Mouse (Mus musculus) ES-Bruce4 (cell line): ENCODE data around the gene Ints6l. TPM values are rescaled to one million over a fixed set of nuclear protein-coding genes. Genes with fewer than 3 reads are reported as not detected.
A peak's percentile ranks its signal among the peaks of the same experiment; 100 is the strongest.
"Not testable (repeated sequence)": the region's sequence is repeated elsewhere in the genome, so short reads cannot be mapped to it uniquely, and the experiment has no call there.

Experiments used
- H3K27ac ChIP-seq: 2 replicates; pipeline ENCODE4 v1.5.1; 2012; ENCODE audit warnings: low read length, inconsistent platforms; ENCODE audit not compliant: insufficient read depth
- H3K27me3 ChIP-seq: 2 replicates; pipeline ENCODE4 v1.6.1; 2012; ENCODE audit warnings: mild to moderate bottlenecking, low read length, inconsistent platforms; ENCODE audit not compliant: control insufficient read depth, poor library complexity, insufficient read depth, severe bottlenecking
- H3K36me3 ChIP-seq: 2 replicates; pipeline ENCODE4 v1.6.1; 2012; ENCODE audit warnings: inconsistent platforms, mild to moderate bottlenecking, low read length, moderate library complexity; ENCODE audit not compliant: control insufficient read depth, poor library complexity, insufficient read depth, severe bottlenecking
- H3K4me1 ChIP-seq: one replicate; pipeline ENCODE4 v1.8.1; 2011; ENCODE audit warnings: low read length; ENCODE audit not compliant: control insufficient read depth, insufficient read depth
- H3K4me3 ChIP-seq: 2 replicates; pipeline ENCODE4 v1.5.1; 2011; ENCODE audit warnings: low read depth, mild to moderate bottlenecking, low read length
- H3K9ac ChIP-seq: 2 replicates; pipeline ENCODE4 v1.6.1; 2012; ENCODE audit warnings: low read depth, mild to moderate bottlenecking, inconsistent platforms; ENCODE audit not compliant: poor library complexity, severe bottlenecking
- H3K9me3 ChIP-seq: replicated peaks from 2 replicates; pipeline ENCODE4 v1.6.1; 2012; ENCODE audit warnings: mild to moderate bottlenecking, low read length, inconsistent platforms; ENCODE audit not compliant: control insufficient read depth, poor library complexity, insufficient read depth, severe bottlenecking
- CTCF ChIP-seq: IDR thresholded peaks from one replicate; pipeline ENCODE4 v1.8.1; 2011; ENCODE audit warnings: low read depth, low read length
- EP300 ChIP-seq: IDR thresholded peaks from 2 replicates; pipeline ENCODE4 v1.6.1; 2011; ENCODE audit warnings: low read depth, low read length; ENCODE audit not compliant: insufficient read depth
- POLR2A ChIP-seq: IDR thresholded peaks from one replicate; pipeline ENCODE4 v1.8.1; 2011; ENCODE audit warnings: low read length; ENCODE audit not compliant: insufficient read depth
- polyA plus RNA-seq: library from polyadenylated mRNA; stranded (reverse); fragments of >200 nt; gene quantifications from 2 replicates; pipeline ENCODE4 v1.2.4, GENCODE M21; 2011; ENCODE audit warnings: low read depth; ENCODE audit not compliant: missing spikeins, insufficient read depth, insufficient read length

Ints6l gene
- polyA plus RNA-seq, 1 experiment = 11.1 TPM

- no peaks in the 10 kb centered on the region for H3K9me3 ChIP-seq
- TF ChIP-seq CTCF = no peak
- TF ChIP-seq POLR2A = no peak
- no peak for TF ChIP-seq EP300
- no peak overlapping the region for H3K27ac ChIP-seq
- H3K4me1 ChIP-seq = no peaks in the 10 kb centered on the region
- no peaks in the 10 kb centered on the region for H3K36me3 ChIP-seq
- no peak overlapping the region for H3K4me3 ChIP-seq
- no peaks in the 10 kb centered on the region for H3K27me3 ChIP-seq
- H3K9ac ChIP-seq = no peak overlapping the region
Observed at GRCm38 (mm10) chrX:56481906-56482305, 27.2 kb downstream of the Ints6l start.

GRCm38 (mm10) chrX:56489758-56490157, 35.1 kb downstream of the Ints6l start:
- H3K9me3 ChIP-seq = no peaks in the 10 kb centered on the region
- H3K36me3 ChIP-seq = no peaks in the 10 kb centered on the region
- H3K4me1 ChIP-seq = no peaks in the 10 kb centered on the region
- no peak overlapping the region for H3K9ac ChIP-seq
- TF ChIP-seq POLR2A (no peak), EP300 (no peak), CTCF (no peak)
- no peaks in the 10 kb centered on the region for H3K27me3 ChIP-seq
- no peak overlapping the region for H3K4me3 ChIP-seq
- no peak overlapping the region for H3K27ac ChIP-seq

DNA sequence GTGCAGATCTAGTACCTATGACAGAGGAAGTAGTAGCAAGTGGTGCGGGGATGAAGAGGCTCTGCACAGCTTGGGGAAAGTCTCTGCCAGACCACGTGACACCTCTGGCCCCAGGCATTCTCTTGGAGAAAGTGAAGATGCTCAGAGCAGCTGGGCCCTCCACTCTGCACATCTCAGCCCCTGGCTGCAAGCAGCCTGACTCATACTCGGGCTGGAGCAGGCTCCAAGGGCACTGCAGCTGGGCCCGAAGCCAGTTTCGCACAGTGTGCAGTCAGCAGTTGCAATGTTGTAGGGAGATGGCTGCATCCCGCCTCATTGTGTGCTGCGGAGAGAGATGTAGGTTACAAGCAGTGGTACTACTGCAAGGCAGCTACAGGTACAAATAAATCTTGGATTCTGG, 42.6 kb downstream of the Ints6l start:
- TF ChIP-seq POLR2A = no peak
- no peak for TF ChIP-seq CTCF
- no peak for TF ChIP-seq EP300
- H3K36me3 ChIP-seq = no peaks in the 10 kb centered on the region
- no peaks in the 10 kb centered on the region for H3K27me3 ChIP-seq
- no peaks in the 10 kb centered on the region for H3K4me1 ChIP-seq
- H3K9ac ChIP-seq = no peak overlapping the region
- no peak overlapping the region for H3K4me3 ChIP-seq
- H3K27ac ChIP-seq = no peak overlapping the region
- no peaks in the 10 kb centered on the region for H3K9me3 ChIP-seq

- H3K4me1 ChIP-seq, H3K4me3 ChIP-seq, H3K27me3 ChIP-seq, H3K9ac ChIP-seq, H3K36me3 ChIP-seq, H3K9me3 ChIP-seq, H3K27ac ChIP-seq: not testable (repeated sequence)
Observed at GRCm38 (mm10) chrX:56524442-56524841, 69.8 kb downstream of the Ints6l start, which contains the start of gene Gm10477. Gene Gm10477, plus strand, starts transcription at chrX:56524742.

GRCm38 (mm10) chrX:56531266-56531665, 76.6 kb downstream of the Ints6l start:
- Histone ChIP-seq H3K27me3 (no peaks in the 10 kb centered on the region), H3K4me3 (no peak overlapping the region), H3K9me3 (no peaks in the 10 kb centered on the region), H3K9ac (no peak overlapping the region), H3K27ac (no peak overlapping the region), H3K36me3 (no peaks in the 10 kb centered on the region), H3K4me1 (no peaks in the 10 kb centered on the region)
- no peak for TF ChIP-seq POLR2A
- TF ChIP-seq CTCF = peak; percentile 56

GRCm38 (mm10) chrX:56537162-56537561, 82.5 kb downstream of the Ints6l start:
- no peak for TF ChIP-seq POLR2A
- TF ChIP-seq CTCF = peak; percentile 52
- no peak for TF ChIP-seq EP300

DNA sequence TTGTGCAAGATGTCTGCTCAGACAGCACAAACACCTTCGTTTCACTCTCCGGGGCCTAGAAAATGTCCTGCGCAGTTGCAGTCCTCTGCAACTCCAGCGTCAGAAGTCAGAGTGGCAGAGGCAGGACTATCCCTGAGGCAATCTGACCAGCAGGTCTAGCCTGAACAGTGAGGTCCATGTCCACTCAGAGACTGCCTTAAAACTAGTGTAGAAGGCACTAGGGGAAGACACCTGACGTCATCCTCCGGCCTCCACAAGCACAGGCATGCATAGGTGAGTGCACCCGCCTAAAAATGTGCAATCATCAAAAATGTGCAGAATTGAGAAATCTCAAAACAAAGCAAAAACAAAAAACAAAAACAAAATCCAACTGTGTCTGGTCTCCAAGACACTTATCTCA, 94.8 kb downstream of the Ints6l start, which contains the start of gene Gm648:
Gm648 (minus strand) TSS at position 101 of the 400 bp plus-strand sequence.
- Histone ChIP-seq H3K4me3 (no peak within 1 kb of the TSS), H3K4me1 (no peaks in the 10 kb centered on the region), H3K9me3 (no peaks in the 10 kb centered on the region), H3K27me3 (no peaks in the 10 kb centered on the region), H3K27ac (no peak within 1 kb of the TSS), H3K36me3 (no peaks in the 10 kb centered on the region), H3K9ac (no peak within 1 kb of the TSS)
- TF ChIP-seq CTCF = no peak
- no peak for TF ChIP-seq EP300

More at GRCm38 (mm10) chrX:56537162-56537561, 82.5 kb downstream of the Ints6l start:
- Histone ChIP-seq H3K9me3 (no peaks in the 10 kb centered on the region), H3K4me3 (no peak overlapping the region), H3K36me3 (no peaks in the 10 kb centered on the region), H3K27ac (no peak overlapping the region), H3K4me1 (no peaks in the 10 kb centered on the region), H3K9ac (no peak overlapping the region), H3K27me3 (no peaks in the 10 kb centered on the region)
